Mouse (Mus musculus): ENCODE data around the gene Rasgrf2. TPM values are rescaled to one million over a fixed set of nuclear protein-coding genes. Genes with fewer than 3 reads are reported as not detected.

Gene Rasgrf2
- polyA plus RNA-seq, 1 experiment: not detected

GRCm38 (mm10) chr13:91881837-91882480 is 249.5 kb downstream of the Rasgrf2 start:
- no peak for TF ChIP-seq GATA1 (IDR thresholded peaks at IDR 0.05; ENCODE audit: low read length)

GRCm38 (mm10) chr13:91880256-91880655 is 251.2 kb downstream of the Rasgrf2 start:
- no peak for TF ChIP-seq GATA1 (IDR thresholded peaks at IDR 0.05; ENCODE audit: low read length)

- no peak for TF ChIP-seq GATA1 (IDR thresholded peaks at IDR 0.05; ENCODE audit: low read length)
Observed at GRCm38 (mm10) chr13:91877996-91878395, 253.5 kb downstream of the Rasgrf2 start.

- TF ChIP-seq GATA1 (IDR thresholded peaks at IDR 0.05; ENCODE audit: low read length): no peak
Observed at GRCm38 (mm10) chr13:91877350-91877749, 254.1 kb downstream of the Rasgrf2 start.

- TF ChIP-seq GATA1 (IDR thresholded peaks at IDR 0.05; ENCODE audit: low read length): no peak
Observed at GRCm38 (mm10) chr13:91876741-91877349, 254.6 kb downstream of the Rasgrf2 start, which contains the start of gene Ckmt2. Gene Ckmt2 (minus strand): TSS chr13:91876885.

GRCm38 (mm10) chr13:91875581-91875980 is 255.9 kb downstream of the Rasgrf2 start:
- TF ChIP-seq GATA1 (IDR thresholded peaks at IDR 0.05; ENCODE audit: low read length): no peak

GRCm38 (mm10) chr13:91874565-91874964 is 256.9 kb downstream of the Rasgrf2 start:
- TF ChIP-seq GATA1 (IDR thresholded peaks at IDR 0.05; ENCODE audit: low read length): no peak

- TF ChIP-seq GATA1 (IDR thresholded peaks at IDR 0.05; ENCODE audit: low read length): no peak
Observed at GRCm38 (mm10) chr13:91873734-91874329, 257.6 kb downstream of the Rasgrf2 start.

- no peak for TF ChIP-seq GATA1 (IDR thresholded peaks at IDR 0.05; ENCODE audit: low read length)
Observed at GRCm38 (mm10) chr13:91868577-91868976, 262.9 kb downstream of the Rasgrf2 start.

- no peak for TF ChIP-seq GATA1 (IDR thresholded peaks at IDR 0.05; ENCODE audit: low read length)
Observed at GRCm38 (mm10) chr13:91858835-91859234, 272.6 kb downstream of the Rasgrf2 start.

GRCm38 (mm10) chr13:91857427-91857826 is 274.0 kb downstream of the Rasgrf2 start:
- TF ChIP-seq GATA1 (IDR thresholded peaks at IDR 0.05; ENCODE audit: low read length): no peak

- TF ChIP-seq GATA1 (IDR thresholded peaks at IDR 0.05; ENCODE audit: low read length): no peak
Observed at GRCm38 (mm10) chr13:91854412-91854811, 277.0 kb downstream of the Rasgrf2 start.

Other genes starting within 250 kb of the Rasgrf2 start
- not detected in 2 replicates for gene Gm20379, start 174.3 kb upstream of the Rasgrf2 start, polyA plus RNA-seq (2012)
- gene Dhfr, start 223.1 kb upstream of the Rasgrf2 start, polyA plus RNA-seq (2012): 0.79 and 1.1 TPM in 2 replicates
- gene Msh3, start 223.3 kb upstream of the Rasgrf2 start, polyA plus RNA-seq (2012): 28.9 and 29.6 TPM in 2 replicates